Mouse (Mus musculus) myocyte (in vitro differentiated cells): ENCODE measurements around the gene Itga6.

Experiments
- CEBPB ChIP-seq: IDR thresholded peaks from 2 replicates; pipeline ENCODE4 v1.6.1; 2011; ENCODE audit warnings: mild to moderate bottlenecking, moderate library complexity; ENCODE audit not compliant: poor library complexity, insufficient read depth, severe bottlenecking
- E2F4 ChIP-seq: IDR thresholded peaks from one replicate; pipeline ENCODE4 v1.6.1; 2011; ENCODE audit warnings: mild to moderate bottlenecking, control low read depth, moderate library complexity; ENCODE audit not compliant: insufficient read depth
- MAX ChIP-seq: IDR thresholded peaks from one replicate; pipeline ENCODE4 v1.6.1; 2011; ENCODE audit warnings: low read depth, mild to moderate bottlenecking, control low read depth
- MYOD1 ChIP-seq, 3 experiments: IDR thresholded peaks; one replicate each; pipeline ENCODE4 v1.6.1; 2011; ENCODE audit warnings: control low read depth in 2 of 3, low read depth in 2 of 3, mild to moderate bottlenecking in 2 of 3, moderate library complexity in 1 of 3; ENCODE audit not compliant: insufficient read length in 2 of 3, control insufficient read depth in 1 of 3
- MYOG ChIP-seq, 3 experiments: IDR thresholded peaks; one replicate each; pipeline ENCODE4 v1.6.1; 2011; ENCODE audit warnings: control low read depth in 2 of 3, low read depth in 2 of 3, mild to moderate bottlenecking in 2 of 3; ENCODE audit not compliant: insufficient read length in 2 of 3, control insufficient read depth in 1 of 3, insufficient read depth in 1 of 3
- POLR2A ChIP-seq: IDR thresholded peaks from one replicate; pipeline ENCODE4 v1.6.1; 2011; ENCODE audit warnings: low read depth, mild to moderate bottlenecking, control low read depth, moderate library complexity; ENCODE audit not compliant: insufficient read length
- POLR2AphosphoS2 ChIP-seq: IDR thresholded peaks from one replicate; pipeline ENCODE4 v1.6.1; 2011; ENCODE audit warnings: low read depth, control low read depth; ENCODE audit not compliant: insufficient read length
- REST ChIP-seq: IDR thresholded peaks from one replicate; pipeline ENCODE4 v1.6.1; 2011; ENCODE audit warnings: mild to moderate bottlenecking, control low read depth, moderate library complexity; ENCODE audit not compliant: insufficient read depth, insufficient read length
- SRF ChIP-seq: IDR thresholded peaks from one replicate; pipeline ENCODE4 v1.6.1; 2011; ENCODE audit warnings: low read depth; ENCODE audit not compliant: control insufficient read depth, insufficient read length
- TCF12 ChIP-seq: IDR thresholded peaks from one replicate; pipeline ENCODE4 v1.6.1; 2011; ENCODE audit warnings: mild to moderate bottlenecking, control low read depth; ENCODE audit not compliant: poor library complexity, insufficient read depth, severe bottlenecking
- TCF3 ChIP-seq: IDR thresholded peaks from one replicate; pipeline ENCODE4 v1.6.1; 2011; ENCODE audit warnings: low read depth, control low read depth; ENCODE audit not compliant: insufficient read length
- USF1 ChIP-seq: IDR thresholded peaks from one replicate; pipeline ENCODE4 v1.6.1; 2011; ENCODE audit warnings: low read depth, mild to moderate bottlenecking, control low read depth, moderate library complexity

- TF ChIP-seq POLR2A, result no peak
- TF ChIP-seq REST, result no peak
- no peak for TF ChIP-seq MAX
- peak; percentile 41 to 64 (median 55) for TF ChIP-seq MYOD1 (IDR thresholded peaks at IDR 0.05; ENCODE audit: control insufficient read depth in 1 of 3, insufficient read length in 2 of 3, low read depth in 2 of 3)
- TF ChIP-seq SRF, result no peak
- no peak for TF ChIP-seq POLR2AphosphoS2
- TF ChIP-seq MYOG (IDR thresholded peaks at IDR 0.05; ENCODE audit: control insufficient read depth in 1 of 3, insufficient read depth in 1 of 3, insufficient read length in 2 of 3, low read depth in 2 of 3), result peak in 2 of 3 experiments; percentile 45 to 77
- TF ChIP-seq CEBPB, result no peak
- no peak for TF ChIP-seq TCF12
- no peak for TF ChIP-seq TCF3
- TF ChIP-seq E2F4, result no peak
- TF ChIP-seq USF1, result no peak
These were observed 119.6 kb downstream of the Itga6 start for GRCm38 (mm10) chr2:71865022-71865421.
